ENCODE assay signal across 11 mouse cellular contexts in the genomic region with DNA sequence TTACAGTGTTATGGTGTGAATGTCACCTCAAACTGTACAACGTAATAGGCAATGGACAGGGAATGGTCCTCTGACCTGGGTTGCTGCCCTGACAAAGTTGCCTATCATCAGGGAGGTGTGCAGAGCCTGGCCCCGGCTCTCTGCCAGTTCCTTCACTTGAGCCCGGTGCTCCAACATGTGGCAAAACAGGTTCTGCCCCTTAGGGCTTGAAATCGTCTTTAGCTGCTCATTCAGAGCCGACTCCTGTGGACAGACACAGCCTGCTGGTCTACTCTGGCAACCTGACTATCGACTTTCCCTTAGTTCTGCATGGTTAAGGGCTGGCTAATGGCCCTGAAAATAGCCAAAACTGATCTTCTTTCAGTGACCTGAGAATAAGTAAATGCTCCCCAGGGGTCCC. TPM values are rescaled to one million over a fixed set of nuclear protein-coding genes. Genes with fewer than 3 reads are reported as not detected.
DNase-seq lines count a peak whose midpoint lies in the region; ATAC-seq lines count a peak whose summit lies in the region.
"Had no signal": no experiment of that assay in that cellular context is flagged by ENCODE, and none has a peak within 500 bp of the region (broad histone marks: within the 10 kb centered on the region; RNA-seq: fewer than 3 reads in every experiment).

No protein-coding gene starts in this region.

- H3K4me3 ChIP-seq in brown adipose tissue, adult 24 weeks (ENCODE audit: insufficient read depth, low read depth, low read length): no peak overlapping the region
- H3K4me3 ChIP-seq in embryonic facial prominence, embryonic 14.5 days (ENCODE audit: low read depth, low read length): no peak overlapping the region
- H3K4me3 ChIP-seq in intestine, embryonic 15.5 days (replicated peaks): no peak overlapping the region
- H3K4me3 ChIP-seq: heart, embryonic 15.5 days had no signal

- ATAC-seq in embryonic facial prominence, embryonic 14.5 days (ENCODE audit: low read depth): peak; percentile 67
- no peak for ATAC-seq in intestine, embryonic 15.5 days
- ATAC-seq: forebrain, postnatal 0 days; liver, postnatal 0 days had no signal

- no peak overlapping the region for H3K4me2 ChIP-seq in embryonic facial prominence, embryonic 14.5 days (ENCODE audit: low read depth, low read length)
- no peak overlapping the region for H3K4me2 ChIP-seq in intestine, embryonic 15.5 days (replicated peaks)
- H3K4me2 ChIP-seq: heart, embryonic 15.5 days had no signal

- H3K36me3 ChIP-seq in embryonic facial prominence, embryonic 14.5 days (ENCODE audit: control insufficient read depth, insufficient read depth, low read length): no peaks in the 10 kb centered on the region
- no peaks in the 10 kb centered on the region for H3K36me3 ChIP-seq in intestine, embryonic 15.5 days
- H3K36me3 ChIP-seq: heart, embryonic 15.5 days had no signal

- H3K27ac ChIP-seq in brown adipose tissue, adult 24 weeks (replicated peaks; ENCODE audit: low read depth, low read length): peak overlapping the region; percentile 75
- H3K27ac ChIP-seq in embryonic facial prominence, embryonic 14.5 days (replicated peaks; ENCODE audit: low read depth, low read length): peak overlapping the region; percentile 52; the same call in 1 of the 2 replicates
- H3K27ac ChIP-seq in intestine, embryonic 15.5 days: no peak overlapping the region
- H3K27ac ChIP-seq: heart, embryonic 15.5 days had no signal

- no peak overlapping the region for H3K9ac ChIP-seq in embryonic facial prominence, embryonic 14.5 days (ENCODE audit: low read depth, low read length)
- H3K9ac ChIP-seq in intestine, embryonic 15.5 days: no peak overlapping the region
- H3K9ac ChIP-seq: forebrain, postnatal 0 days; heart, embryonic 15.5 days; liver, postnatal 0 days had no signal

- H3K9me3 ChIP-seq in embryonic facial prominence, embryonic 14.5 days (ENCODE audit: control insufficient read depth, low read length): no peaks in the 10 kb centered on the region
- no peaks in the 10 kb centered on the region for H3K9me3 ChIP-seq in intestine, embryonic 15.5 days
- H3K9me3 ChIP-seq: heart, embryonic 15.5 days had no signal

- H3K4me1 ChIP-seq in brown adipose tissue, adult 24 weeks (ENCODE audit: control insufficient read depth, insufficient read depth, insufficient read length, low read length): peaks cover 38% of the 10 kb centered on the region
- H3K4me1 ChIP-seq in embryonic facial prominence, embryonic 14.5 days (ENCODE audit: control insufficient read depth, insufficient read depth, low read length): peaks cover 11% of the 10 kb centered on the region; the same call in 1 of the 2 replicates
- no peaks in the 10 kb centered on the region for H3K4me1 ChIP-seq in intestine, embryonic 15.5 days (replicated peaks)

- 36% methylated on average over 6 of the region's 6 CpGs for WGBS in embryonic facial prominence, embryonic 14.5 days
- WGBS in intestine, embryonic 15.5 days: 46% methylated on average over 6 of the region's 6 CpGs

- peak; percentile 80 for DNase-seq in embryonic facial prominence, embryonic 14.5 days (ENCODE audit: low spot score)
- peak; percentile 48 for DNase-seq in kidney, postnatal 10 days
- DNase-seq in lung, postnatal 36 days: peak; percentile 86
- DNase-seq in frontal cortex, adult 2 months (ENCODE audit: extremely low spot score in 1 of 2, low spot score in 1 of 2): no peak
- no peak for DNase-seq in thymus, postnatal 25 days
- DNase-seq in thymus, postnatal 0 days (ENCODE audit: low spot score): no peak
- DNase-seq: forebrain, postnatal 0 days; liver, postnatal 0 days had no signal

- H3K27me3 ChIP-seq in embryonic facial prominence, embryonic 14.5 days (replicated peaks; ENCODE audit: control insufficient read depth, insufficient read depth, low read length): no peaks in the 10 kb centered on the region
- H3K27me3 ChIP-seq in intestine, embryonic 15.5 days (replicated peaks): no peaks in the 10 kb centered on the region

RNA-seq across cellular contexts. Expression of a gene that starts 27.0 kb away (rescaled TPM):
- 0.88 TPM in 1 of 2 replicates, not detected in the other for polyA plus RNA-seq in brown adipose tissue, adult 24 weeks (2012; ENCODE audit: insufficient read depth, insufficient read length, missing spikeins)
- 1.8 and 2.1 TPM in 2 replicates for polyA plus RNA-seq in embryonic facial prominence, embryonic 14.5 days (2014; fragmentation: Nextera tagmentation; extraction: Ambion mirVana)
- polyA plus RNA-seq in frontal cortex, adult 2 months (2012; rRNA removed): 3.5 and 3.9 TPM in 2 replicates
- 0.75 and 1.4 TPM in 2 replicates for polyA plus RNA-seq in intestine, embryonic 15.5 days (2015; fragmentation: Nextera tagmentation; extraction: Ambion mirVana)
- polyA plus RNA-seq in thymus, postnatal 0 days (2015; fragmentation: Nextera tagmentation; extraction: Ambion mirVana): 0.33 and 1.1 TPM in 2 replicates

RNA-seq across cellular contexts. Expression of a gene that starts 32.9 kb away (rescaled TPM):
- polyA plus RNA-seq in brown adipose tissue, adult 24 weeks (2012; ENCODE audit: insufficient read depth, insufficient read length, missing spikeins): 0.54 TPM in 1 of 2 replicates, not detected in the other
- polyA plus RNA-seq in embryonic facial prominence, embryonic 14.5 days (2014; fragmentation: Nextera tagmentation; extraction: Ambion mirVana): 2.5 and 2.9 TPM in 2 replicates
- polyA plus RNA-seq in frontal cortex, adult 2 months (2012; rRNA removed): 2.5 and 2.9 TPM in 2 replicates
- 2.2 TPM in 2 replicates for polyA plus RNA-seq in intestine, embryonic 15.5 days (2015; fragmentation: Nextera tagmentation; extraction: Ambion mirVana)
- 0.70 and 1.3 TPM in 2 replicates for polyA plus RNA-seq in thymus, postnatal 0 days (2015; fragmentation: Nextera tagmentation; extraction: Ambion mirVana)

RNA-seq across cellular contexts. Expression of a gene that starts 32.9 kb away (rescaled TPM):
- 4.8 and 9.3 TPM in 2 replicates for polyA plus RNA-seq in brown adipose tissue, adult 24 weeks (2012; ENCODE audit: insufficient read depth, insufficient read length, missing spikeins)
- polyA plus RNA-seq in embryonic facial prominence, embryonic 14.5 days (2014; fragmentation: Nextera tagmentation; extraction: Ambion mirVana): 14.4 and 19.2 TPM in 2 replicates
- 3.3 and 4.1 TPM in 2 replicates for polyA plus RNA-seq in frontal cortex, adult 2 months (2012; rRNA removed)
- 15.5 and 17.8 TPM in 2 replicates for polyA plus RNA-seq in intestine, embryonic 15.5 days (2015; fragmentation: Nextera tagmentation; extraction: Ambion mirVana)
- polyA plus RNA-seq in thymus, postnatal 0 days (2015; fragmentation: Nextera tagmentation; extraction: Ambion mirVana): 18.3 and 22.1 TPM in 2 replicates

Comparison
In these comparisons a context has a peak if more than half of its experiments do, and no peak if none do; other contexts are left out.
1. DNase-seq: peak in embryonic facial prominence, embryonic 14.5 days (single experiment), kidney, postnatal 10 days (single experiment) and lung, postnatal 36 days (single experiment); none in frontal cortex, adult 2 months (0 of 2), thymus, postnatal 25 days (single experiment) and thymus, postnatal 0 days (single experiment).